Mouse (Mus musculus): ENCODE measurements around the gene Tnfaip8l2. TPM values are rescaled to one million over a fixed set of nuclear protein-coding genes. Genes with fewer than 3 reads are reported as not detected.

The Tnfaip8l2 gene
- 235 and 240 TPM in 2 replicates for polyA plus RNA-seq (2012; ENCODE audit: insufficient read depth, insufficient read length, missing spikeins)

DNA sequence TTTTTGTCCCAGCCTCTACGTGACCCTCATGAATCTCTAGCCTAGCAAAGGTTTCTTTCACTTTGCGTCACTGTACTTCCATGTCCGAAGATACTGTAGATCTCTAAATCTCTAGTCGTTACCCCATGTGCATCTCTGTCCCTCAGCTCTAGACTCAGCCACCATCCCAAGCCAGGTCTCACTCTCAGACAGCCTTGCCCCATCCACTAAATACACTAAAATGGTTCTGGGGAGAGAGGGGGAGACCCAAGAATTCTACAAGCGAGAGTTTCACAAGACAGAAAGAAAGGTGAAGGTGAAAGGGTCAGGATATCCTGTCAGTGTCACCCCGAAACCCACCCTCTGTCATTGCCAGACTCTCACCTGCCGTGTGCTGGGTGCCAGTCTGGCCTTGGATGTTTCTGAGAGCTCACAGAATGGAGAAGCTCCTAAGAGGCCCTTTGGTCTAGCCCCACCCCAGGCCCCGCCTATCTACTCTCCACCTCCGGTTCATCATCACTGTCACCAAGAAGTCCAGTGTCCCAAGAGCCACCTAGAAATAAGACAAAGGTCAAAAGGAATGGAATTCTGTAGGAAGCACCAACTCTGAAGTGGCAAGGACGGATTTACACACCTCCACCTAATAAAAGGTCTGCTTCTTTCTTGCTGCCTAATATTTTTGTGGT, at the start of gene Tnfaip8l2:
TSS of gene Tnfaip8l2 (minus strand) at position 409 of the 665 bp plus-strand sequence.
- Histone ChIP-seq H3K27ac (ENCODE audit: insufficient read depth, low read depth, low read length) (peak within 1 kb of the TSS; percentile 93), H3K4me3 (ENCODE audit: insufficient read depth, low read length) (peak within 1 kb of the TSS; percentile 64), H3K4me1 (ENCODE audit: control insufficient read depth, insufficient read depth, low read length) (peaks cover 15% of the 10 kb centered on the region)
- TF ChIP-seq CTCF (IDR thresholded peaks at IDR 0.05; ENCODE audit: low read depth, low read length) (no peak), POLR2A (IDR thresholded peaks at IDR 0.05; ENCODE audit: borderline replicate concordance, low read depth, low read length) (peak; percentile 77; the same call in 1 of the 2 replicates)

GRCm38 (mm10) chr3:95186888-95187287, 44.7 kb upstream of the Tnfaip8l2 start:
- no peak overlapping the region for H3K4me3 ChIP-seq (ENCODE audit: insufficient read depth, low read length)
- TF ChIP-seq POLR2A (IDR thresholded peaks at IDR 0.05; ENCODE audit: borderline replicate concordance, low read depth, low read length), result no peak
- TF ChIP-seq CTCF (IDR thresholded peaks at IDR 0.05; ENCODE audit: low read depth, low read length), result no peak
- H3K4me1 ChIP-seq (ENCODE audit: control insufficient read depth, insufficient read depth, low read length), result no peaks in the 10 kb centered on the region
- H3K27ac ChIP-seq (ENCODE audit: insufficient read depth, low read depth, low read length), result no peak overlapping the region

- no peak overlapping the region for H3K27ac ChIP-seq (ENCODE audit: insufficient read depth, low read depth, low read length)
- H3K4me3 ChIP-seq (ENCODE audit: insufficient read depth, low read length), result no peak overlapping the region
- no peaks in the 10 kb centered on the region for H3K4me1 ChIP-seq (ENCODE audit: control insufficient read depth, insufficient read depth, low read length)
- no peak for TF ChIP-seq CTCF (IDR thresholded peaks at IDR 0.05; ENCODE audit: low read depth, low read length)
- no peak for TF ChIP-seq POLR2A (IDR thresholded peaks at IDR 0.05; ENCODE audit: borderline replicate concordance, low read depth, low read length)
Measured at GRCm38 (mm10) chr3:95186100-95186499, 43.9 kb upstream of the Tnfaip8l2 start.

- no peak for TF ChIP-seq CTCF (IDR thresholded peaks at IDR 0.05; ENCODE audit: low read depth, low read length)
- no peak for TF ChIP-seq POLR2A (IDR thresholded peaks at IDR 0.05; ENCODE audit: borderline replicate concordance, low read depth, low read length)
- H3K4me3 ChIP-seq (ENCODE audit: insufficient read depth, low read length), result no peak overlapping the region
- H3K4me1 ChIP-seq (ENCODE audit: control insufficient read depth, insufficient read depth, low read length), result no peaks in the 10 kb centered on the region
- H3K27ac ChIP-seq (ENCODE audit: insufficient read depth, low read depth, low read length), result no peak overlapping the region
Measured at GRCm38 (mm10) chr3:95184796-95185577, 42.8 kb upstream of the Tnfaip8l2 start.

DNA sequence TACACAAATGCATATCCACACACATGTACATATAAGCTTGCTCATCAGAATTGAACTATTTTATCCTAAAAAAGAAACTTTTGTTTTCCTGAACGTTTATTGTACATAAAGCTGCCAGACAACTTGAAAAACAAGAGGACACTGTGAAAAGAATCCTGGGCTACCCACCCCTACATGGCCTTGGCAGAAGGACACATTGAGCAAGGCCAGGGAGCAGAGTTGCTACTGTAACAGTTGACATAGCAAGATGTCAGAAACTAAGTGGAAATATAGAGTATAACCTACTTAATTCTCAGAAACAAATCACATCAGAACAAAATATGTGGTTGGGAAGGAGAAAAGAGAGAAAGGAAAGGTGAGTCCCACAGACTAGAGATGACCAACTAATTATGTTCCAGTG, 39.7 kb upstream of the Tnfaip8l2 start:
- no peak overlapping the region for H3K27ac ChIP-seq (ENCODE audit: insufficient read depth, low read depth, low read length)
- no peak for TF ChIP-seq POLR2A (IDR thresholded peaks at IDR 0.05; ENCODE audit: borderline replicate concordance, low read depth, low read length)
- H3K4me3 ChIP-seq (ENCODE audit: insufficient read depth, low read length), result no peak overlapping the region
- no peaks in the 10 kb centered on the region for H3K4me1 ChIP-seq (ENCODE audit: control insufficient read depth, insufficient read depth, low read length)

- H3K4me3 ChIP-seq (ENCODE audit: insufficient read depth, low read length), result no peak overlapping the region
- no peaks in the 10 kb centered on the region for H3K4me1 ChIP-seq (ENCODE audit: control insufficient read depth, insufficient read depth, low read length)
- no peak for TF ChIP-seq CTCF (IDR thresholded peaks at IDR 0.05; ENCODE audit: low read depth, low read length)
- no peak overlapping the region for H3K27ac ChIP-seq (ENCODE audit: insufficient read depth, low read depth, low read length)
Measured at GRCm38 (mm10) chr3:95179890-95180289, 37.7 kb upstream of the Tnfaip8l2 start.

DNA sequence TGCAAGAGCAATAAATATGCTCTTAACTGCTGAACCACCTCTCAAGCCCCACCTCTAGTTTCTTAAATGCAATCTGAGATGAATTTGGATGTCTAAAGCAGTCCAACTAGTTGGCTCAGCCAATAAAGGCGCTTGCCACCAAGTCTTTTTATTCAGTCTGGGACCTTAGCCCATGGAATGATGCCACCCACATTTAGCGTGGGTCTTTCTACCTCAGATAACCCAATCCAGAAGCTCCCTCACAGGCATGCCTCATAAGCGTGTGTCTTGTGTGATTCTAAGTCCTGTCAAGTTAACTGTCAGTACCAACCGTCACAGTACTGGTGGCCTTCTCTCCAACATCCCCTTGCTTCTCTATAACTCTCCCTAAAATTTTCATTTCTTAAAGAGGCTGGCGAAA, 36.8 kb upstream of the Tnfaip8l2 start:
- Histone ChIP-seq H3K27ac (ENCODE audit: insufficient read depth, low read depth, low read length) (no peak overlapping the region), H3K4me1 (ENCODE audit: control insufficient read depth, insufficient read depth, low read length) (no peaks in the 10 kb centered on the region), H3K4me3 (ENCODE audit: insufficient read depth, low read length) (no peak overlapping the region)
- TF ChIP-seq CTCF (IDR thresholded peaks at IDR 0.05; ENCODE audit: low read depth, low read length) (no peak), POLR2A (IDR thresholded peaks at IDR 0.05; ENCODE audit: borderline replicate concordance, low read depth, low read length) (no peak)

DNA sequence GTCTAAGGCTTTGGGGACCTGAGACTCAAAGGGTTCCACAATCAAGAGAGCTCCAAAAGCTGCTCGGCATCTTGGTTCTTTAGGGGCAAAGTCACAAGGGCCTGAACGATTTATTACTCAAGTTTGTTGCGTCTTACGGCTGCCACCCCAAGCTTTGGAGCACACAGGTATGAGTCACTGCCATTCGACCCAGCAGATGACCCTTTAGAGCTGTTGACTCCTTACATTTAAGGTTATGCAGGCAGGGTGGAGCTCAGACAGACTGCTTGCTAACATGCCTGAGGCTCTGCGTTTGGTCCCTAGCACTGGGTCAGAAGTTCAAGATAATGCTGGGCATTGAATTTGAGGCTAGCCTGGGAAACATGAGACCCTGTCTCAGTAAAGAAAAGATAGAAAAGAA, 35.4 kb upstream of the Tnfaip8l2 start:
- no peaks in the 10 kb centered on the region for H3K4me1 ChIP-seq (ENCODE audit: control insufficient read depth, insufficient read depth, low read length)
- H3K27ac ChIP-seq (ENCODE audit: insufficient read depth, low read depth, low read length), result no peak overlapping the region
- H3K4me3 ChIP-seq (ENCODE audit: insufficient read depth, low read length), result no peak overlapping the region
- no peak for TF ChIP-seq CTCF (IDR thresholded peaks at IDR 0.05; ENCODE audit: low read depth, low read length)
- no peak for TF ChIP-seq POLR2A (IDR thresholded peaks at IDR 0.05; ENCODE audit: borderline replicate concordance, low read depth, low read length)

GRCm38 (mm10) chr3:95176500-95176899, 34.3 kb upstream of the Tnfaip8l2 start:
- Histone ChIP-seq H3K27ac (ENCODE audit: insufficient read depth, low read depth, low read length) (no peak overlapping the region), H3K4me3 (ENCODE audit: insufficient read depth, low read length) (no peak overlapping the region), H3K4me1 (ENCODE audit: control insufficient read depth, insufficient read depth, low read length) (no peaks in the 10 kb centered on the region)
- TF ChIP-seq POLR2A (IDR thresholded peaks at IDR 0.05; ENCODE audit: borderline replicate concordance, low read depth, low read length) (no peak), CTCF (IDR thresholded peaks at IDR 0.05; ENCODE audit: low read depth, low read length) (no peak)

- no peaks in the 10 kb centered on the region for H3K4me1 ChIP-seq (ENCODE audit: control insufficient read depth, insufficient read depth, low read length)
- H3K27ac ChIP-seq (ENCODE audit: insufficient read depth, low read depth, low read length), result no peak overlapping the region
- peak overlapping the region; percentile 41 for H3K4me3 ChIP-seq (ENCODE audit: insufficient read depth, low read length)
- no peak for TF ChIP-seq POLR2A (IDR thresholded peaks at IDR 0.05; ENCODE audit: borderline replicate concordance, low read depth, low read length)
Measured at GRCm38 (mm10) chr3:95174011-95174592, 31.9 kb upstream of the Tnfaip8l2 start.

Data from bone marrow macrophage, adult 2 months (primary cell).